Mouse (Mus musculus) myocyte (in vitro differentiated cells): Measurements from ENCODE around the gene Grin2c. TPM values are rescaled to one million over a fixed set of nuclear protein-coding genes. Genes with fewer than 3 reads are reported as not detected.

Experiments
- H3K27me3 ChIP-seq: one replicate; pipeline ENCODE4 v1.6.1; 2011; ENCODE audit not compliant: control insufficient read depth, insufficient read depth, insufficient read length
- H3K36me3 ChIP-seq: one replicate; pipeline ENCODE4 v1.6.1; 2011; ENCODE audit not compliant: control insufficient read depth, insufficient read depth
- H3K4me2 ChIP-seq: one replicate; pipeline ENCODE4 v1.6.1; 2011; ENCODE audit warnings: low read depth, control low read depth
- H3K4me3 ChIP-seq: one replicate; pipeline ENCODE4 v1.5.1; 2011; ENCODE audit warnings: mild to moderate bottlenecking, control low read depth, moderate library complexity
- H3K79me2 ChIP-seq: one replicate; pipeline ENCODE4 v1.6.1; 2011; ENCODE audit not compliant: control insufficient read depth, insufficient read depth
- H3ac ChIP-seq: one replicate; pipeline ENCODE4 v1.6.1; 2011; ENCODE audit not compliant: control insufficient read depth, insufficient read length
- CEBPB ChIP-seq: IDR thresholded peaks from 2 replicates; pipeline ENCODE4 v1.6.1; 2011; ENCODE audit warnings: mild to moderate bottlenecking, moderate library complexity; ENCODE audit not compliant: poor library complexity, insufficient read depth, severe bottlenecking
- E2F4 ChIP-seq: IDR thresholded peaks from one replicate; pipeline ENCODE4 v1.6.1; 2011; ENCODE audit warnings: mild to moderate bottlenecking, control low read depth, moderate library complexity; ENCODE audit not compliant: insufficient read depth
- MAX ChIP-seq: IDR thresholded peaks from one replicate; pipeline ENCODE4 v1.6.1; 2011; ENCODE audit warnings: low read depth, mild to moderate bottlenecking, control low read depth
- MYOD1 ChIP-seq, 3 experiments: IDR thresholded peaks; one replicate each; pipeline ENCODE4 v1.6.1; 2011; ENCODE audit warnings: control low read depth in 2 of 3, low read depth in 2 of 3, mild to moderate bottlenecking in 2 of 3, moderate library complexity in 1 of 3; ENCODE audit not compliant: insufficient read length in 2 of 3, control insufficient read depth in 1 of 3
- MYOG ChIP-seq, 3 experiments: IDR thresholded peaks; one replicate each; pipeline ENCODE4 v1.6.1; 2011; ENCODE audit warnings: control low read depth in 2 of 3, low read depth in 2 of 3, mild to moderate bottlenecking in 2 of 3; ENCODE audit not compliant: insufficient read length in 2 of 3, control insufficient read depth in 1 of 3, insufficient read depth in 1 of 3
- POLR2A ChIP-seq: IDR thresholded peaks from one replicate; pipeline ENCODE4 v1.6.1; 2011; ENCODE audit warnings: low read depth, mild to moderate bottlenecking, control low read depth, moderate library complexity; ENCODE audit not compliant: insufficient read length
- POLR2AphosphoS2 ChIP-seq: IDR thresholded peaks from one replicate; pipeline ENCODE4 v1.6.1; 2011; ENCODE audit warnings: low read depth, control low read depth; ENCODE audit not compliant: insufficient read length
- REST ChIP-seq: IDR thresholded peaks from one replicate; pipeline ENCODE4 v1.6.1; 2011; ENCODE audit warnings: mild to moderate bottlenecking, control low read depth, moderate library complexity; ENCODE audit not compliant: insufficient read depth, insufficient read length
- SRF ChIP-seq: IDR thresholded peaks from one replicate; pipeline ENCODE4 v1.6.1; 2011; ENCODE audit warnings: low read depth; ENCODE audit not compliant: control insufficient read depth, insufficient read length
- TCF12 ChIP-seq: IDR thresholded peaks from one replicate; pipeline ENCODE4 v1.6.1; 2011; ENCODE audit warnings: mild to moderate bottlenecking, control low read depth; ENCODE audit not compliant: poor library complexity, insufficient read depth, severe bottlenecking
- TCF3 ChIP-seq: IDR thresholded peaks from one replicate; pipeline ENCODE4 v1.6.1; 2011; ENCODE audit warnings: low read depth, control low read depth; ENCODE audit not compliant: insufficient read length
- USF1 ChIP-seq: IDR thresholded peaks from one replicate; pipeline ENCODE4 v1.6.1; 2011; ENCODE audit warnings: low read depth, mild to moderate bottlenecking, control low read depth, moderate library complexity
- polyA plus RNA-seq: library from polyadenylated mRNA; unstranded; fragments of >200 nt; fragmentation: generic; extraction: Trizol; gene quantifications from one replicate; pipeline ENCODE4 v1.2.1, GENCODE M21; 2012; ENCODE audit warnings: missing spikeins

The Grin2c gene
- polyA plus RNA-seq, 1 experiment = not detected

DNA sequence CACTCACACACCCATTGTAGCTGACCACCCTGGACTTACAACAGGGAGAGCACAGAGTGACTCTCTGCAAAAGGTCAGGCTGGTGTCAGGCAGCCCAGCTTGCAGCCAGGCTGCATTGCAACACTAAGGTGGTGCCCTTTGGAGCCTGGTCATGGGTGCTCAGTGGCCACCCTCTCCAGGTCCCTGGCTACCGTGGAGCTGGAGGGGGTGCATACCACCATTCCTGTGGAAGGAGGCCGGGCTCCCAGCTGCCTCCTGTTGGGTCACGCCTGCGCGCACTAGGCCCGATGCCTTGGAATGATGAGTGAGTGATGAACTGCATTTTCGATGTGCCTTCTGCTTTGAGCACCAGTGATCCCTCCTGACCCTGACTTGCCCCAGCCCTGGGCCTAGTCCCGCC is 22.2 kb downstream of the Grin2c start:
- no peaks in the 10 kb centered on the region for H3K79me2 ChIP-seq
- peaks cover 22% of the 10 kb centered on the region for H3K27me3 ChIP-seq
- no peak overlapping the region for H3ac ChIP-seq
- H3K4me3 ChIP-seq = no peak overlapping the region
- H3K4me2 ChIP-seq = no peak overlapping the region
- H3K36me3 ChIP-seq = no peaks in the 10 kb centered on the region
- TF ChIP-seq CEBPB (no peak), POLR2AphosphoS2 (no peak), E2F4 (no peak), USF1 (no peak), MYOD1 (IDR thresholded peaks at IDR 0.05; ENCODE audit: control insufficient read depth in 1 of 3, insufficient read length in 2 of 3, low read depth in 2 of 3) (no peak), MYOG (IDR thresholded peaks at IDR 0.05; ENCODE audit: control insufficient read depth in 1 of 3, insufficient read depth in 1 of 3, insufficient read length in 2 of 3, low read depth in 2 of 3) (no peak), TCF12 (no peak), MAX (no peak), REST (no peak)

DNA sequence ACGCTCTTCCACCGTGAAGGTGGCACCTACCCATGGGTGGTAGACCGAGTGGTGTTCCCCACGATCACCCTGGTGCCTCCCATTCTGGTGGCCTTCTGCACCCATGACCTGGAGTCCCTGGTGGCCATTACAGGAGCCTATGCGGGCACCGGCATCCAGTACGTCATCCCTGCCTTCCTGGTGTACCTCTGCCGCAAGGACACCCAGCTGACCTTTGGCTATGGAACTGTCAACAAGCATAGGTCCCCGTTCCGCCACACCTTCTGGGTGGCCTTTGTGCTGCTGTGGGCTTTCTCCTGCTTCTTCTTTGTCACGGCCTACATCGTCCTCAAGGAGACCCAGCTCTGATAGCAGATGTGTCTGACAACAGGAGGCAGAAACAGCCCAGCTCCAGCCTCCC is 23.3 kb downstream of the Grin2c start:
- Histone ChIP-seq H3K4me3 (no peak overlapping the region), H3ac (no peak overlapping the region), H3K36me3 (no peaks in the 10 kb centered on the region), H3K27me3 (peaks cover 11% of the 10 kb centered on the region), H3K4me2 (no peak overlapping the region), H3K79me2 (no peaks in the 10 kb centered on the region)
- TF ChIP-seq MYOG (IDR thresholded peaks at IDR 0.05; ENCODE audit: control insufficient read depth in 1 of 3, insufficient read depth in 1 of 3, insufficient read length in 2 of 3, low read depth in 2 of 3) (no peak), CEBPB (no peak), SRF (no peak)

DNA sequence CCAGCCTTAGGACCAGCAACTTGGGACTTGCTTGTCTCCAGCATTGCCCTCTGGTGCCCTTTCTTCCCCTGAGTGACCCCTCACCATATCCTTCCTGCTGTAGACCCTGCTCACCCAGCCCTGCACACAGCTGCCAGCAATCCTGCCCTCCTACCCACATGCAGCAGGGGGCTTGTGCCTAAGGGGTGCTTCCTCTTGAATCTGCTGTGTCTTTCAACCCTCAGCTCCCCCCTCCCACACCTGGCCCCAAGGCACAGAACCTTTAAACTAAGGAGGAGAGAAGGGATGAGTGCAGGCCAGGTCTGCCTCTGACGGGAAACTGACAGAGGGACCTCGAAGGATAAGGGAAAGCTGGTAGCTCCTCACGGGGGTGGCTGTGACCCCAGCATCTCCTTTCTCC is 24.3 kb downstream of the Grin2c start:
- H3ac ChIP-seq = no peak overlapping the region
- H3K4me2 ChIP-seq = no peak overlapping the region
- H3K36me3 ChIP-seq = no peaks in the 10 kb centered on the region
- H3K27me3 ChIP-seq = peaks cover under 1% of the 10 kb centered on the region
- TF ChIP-seq E2F4 (no peak), TCF12 (no peak), SRF (no peak), USF1 (no peak), MYOG (IDR thresholded peaks at IDR 0.05; ENCODE audit: control insufficient read depth in 1 of 3, insufficient read depth in 1 of 3, insufficient read length in 2 of 3, low read depth in 2 of 3) (no peak), MYOD1 (IDR thresholded peaks at IDR 0.05; ENCODE audit: control insufficient read depth in 1 of 3, insufficient read length in 2 of 3, low read depth in 2 of 3) (no peak), POLR2AphosphoS2 (no peak), POLR2A (no peak), TCF3 (no peak), REST (no peak), MAX (no peak), CEBPB (no peak)
- no peak overlapping the region for H3K4me3 ChIP-seq
- no peaks in the 10 kb centered on the region for H3K79me2 ChIP-seq

DNA sequence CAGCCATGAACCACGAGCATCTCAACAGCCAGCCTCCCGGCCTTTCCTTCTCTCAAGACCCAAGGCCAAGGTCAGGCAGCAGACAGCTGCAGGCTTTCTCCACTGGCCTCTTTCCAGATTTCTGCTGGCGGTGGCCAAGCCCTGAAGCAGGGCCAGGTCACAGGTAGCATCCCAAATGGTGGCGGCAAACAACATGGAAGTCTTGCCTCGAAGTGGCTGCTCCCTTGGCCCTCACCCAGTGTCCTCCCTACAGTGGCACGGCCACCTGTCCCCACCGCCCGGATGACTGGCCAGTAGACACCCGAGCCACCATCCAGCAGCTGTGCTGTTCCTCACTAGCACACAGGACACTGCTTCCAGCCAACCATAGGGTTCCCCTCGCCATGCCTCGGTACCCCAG is 25.6 kb downstream of the Grin2c start:
- Histone ChIP-seq H3K36me3 (no peaks in the 10 kb centered on the region), H3K27me3 (no peaks in the 10 kb centered on the region), H3ac (no peak overlapping the region), H3K4me2 (no peak overlapping the region), H3K4me3 (no peak overlapping the region), H3K79me2 (no peaks in the 10 kb centered on the region)
- TF ChIP-seq TCF3 (peak; percentile 61), CEBPB (no peak), E2F4 (no peak), TCF12 (no peak), USF1 (no peak), MYOG (IDR thresholded peaks at IDR 0.05; ENCODE audit: control insufficient read depth in 1 of 3, insufficient read depth in 1 of 3, insufficient read length in 2 of 3, low read depth in 2 of 3) (peak in 2 of 3 experiments; percentile 75 to 88), POLR2A (no peak), MYOD1 (IDR thresholded peaks at IDR 0.05; ENCODE audit: control insufficient read depth in 1 of 3, insufficient read length in 2 of 3, low read depth in 2 of 3) (peak in 2 of 3 experiments; percentile 57 to 91), SRF (no peak), MAX (no peak), POLR2AphosphoS2 (no peak), REST (no peak)

DNA sequence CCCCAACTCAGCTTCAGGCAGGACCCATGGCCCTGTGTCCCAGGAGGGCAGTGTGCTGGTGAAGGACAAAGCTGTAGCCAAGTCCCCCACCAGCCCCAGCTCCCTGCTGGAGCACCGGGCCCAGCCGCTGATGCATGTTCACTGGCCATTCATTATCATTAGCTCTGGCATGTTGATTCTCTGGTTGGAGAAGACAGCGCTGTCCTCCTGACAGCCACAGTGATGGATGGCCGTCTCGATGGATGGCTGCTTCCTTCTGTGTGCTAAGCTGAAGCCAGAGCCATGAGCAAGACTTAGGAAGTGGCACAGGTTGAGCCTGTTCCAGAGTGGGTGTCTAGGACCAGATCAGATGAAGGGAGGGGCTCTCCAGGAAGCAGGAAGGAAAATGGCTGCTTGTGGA is 30.5 kb downstream of the Grin2c start:
- TF ChIP-seq CEBPB (no peak), POLR2A (no peak), REST (no peak), TCF3 (no peak), MYOD1 (IDR thresholded peaks at IDR 0.05; ENCODE audit: control insufficient read depth in 1 of 3, insufficient read length in 2 of 3, low read depth in 2 of 3) (no peak), POLR2AphosphoS2 (no peak), USF1 (no peak), E2F4 (no peak), MAX (no peak), TCF12 (no peak), SRF (no peak), MYOG (IDR thresholded peaks at IDR 0.05; ENCODE audit: control insufficient read depth in 1 of 3, insufficient read depth in 1 of 3, insufficient read length in 2 of 3, low read depth in 2 of 3) (no peak)
- H3K79me2 ChIP-seq = no peaks in the 10 kb centered on the region
- H3K36me3 ChIP-seq = no peaks in the 10 kb centered on the region
- H3ac ChIP-seq = no peak overlapping the region
- H3K4me3 ChIP-seq = no peak overlapping the region
- no peaks in the 10 kb centered on the region for H3K27me3 ChIP-seq
- H3K4me2 ChIP-seq = no peak overlapping the region
